Mouse (Mus musculus) limb, embryonic 11.5 days (tissue): ENCODE results near the gene Fance. TPM values are rescaled to one million over a fixed set of nuclear protein-coding genes. Genes with fewer than 3 reads are reported as not detected.
A peak's percentile ranks its signal among the peaks of the same experiment; 100 is the strongest.
"Not testable (repeated sequence)": the region's sequence is repeated elsewhere in the genome, so short reads cannot be mapped to it uniquely, and the experiment has no call there.

Experiments
- ATAC-seq: fragments of 200-750 bp; cut with Nextera tagmentation; 2 replicates; pipeline ENCODE4 v1.8.0; 2017; ENCODE audit warnings: low read depth; ENCODE audit not compliant: insufficient number of reproducible peaks, low FRiP score, low TSS enrichment
- DNase-seq: peaks from one replicate; pipeline ENCODE4 v3.0.0-alpha.2; 2015; ENCODE audit warnings: low spot score
- H3K27ac ChIP-seq: fragments of 300-500 bp; sonication (generic); replicated peaks from 2 replicates; pipeline ENCODE4 v1.5.1; 2014; ENCODE audit warnings: low read depth, mild to moderate bottlenecking, low read length
- H3K27me3 ChIP-seq: fragments of 300-500 bp; sonication (generic); 2 replicates; pipeline ENCODE4 v1.6.1; 2014; ENCODE audit warnings: mild to moderate bottlenecking, low read length, mixed read lengths; ENCODE audit not compliant: control insufficient read depth, insufficient read depth
- H3K36me3 ChIP-seq: fragments of 300-500 bp; sonication (generic); 2 replicates; pipeline ENCODE4 v1.6.1; 2014; ENCODE audit warnings: mild to moderate bottlenecking, low read length, moderate library complexity, mixed read lengths; ENCODE audit not compliant: control insufficient read depth, insufficient read depth
- H3K4me1 ChIP-seq: fragments of 300-500 bp; sonication (generic); 2 replicates; pipeline ENCODE4 v1.6.1; 2014; ENCODE audit warnings: low read length, mixed read lengths; ENCODE audit not compliant: control insufficient read depth, insufficient read depth
- H3K4me2 ChIP-seq: fragments of 300-500 bp; sonication (generic); 2 replicates; pipeline ENCODE4 v1.6.1; 2014; ENCODE audit warnings: low read depth, mild to moderate bottlenecking, moderate library complexity; ENCODE audit not compliant: severe bottlenecking
- H3K4me3 ChIP-seq: fragments of 300-500 bp; sonication (generic); 2 replicates; pipeline ENCODE4 v1.5.1; 2014; ENCODE audit warnings: low read depth, low read length
- H3K9ac ChIP-seq: fragments of 300-500 bp; sonication (generic); 2 replicates; pipeline ENCODE4 v1.6.1; 2014; ENCODE audit warnings: mild to moderate bottlenecking, low read length
- H3K9me3 ChIP-seq: fragments of 300-500 bp; sonication (generic); 2 replicates; pipeline ENCODE4 v1.6.1; 2016; ENCODE audit warnings: low read length; ENCODE audit not compliant: control insufficient read depth
- WGBS: fragments of 180-500 bp; shearing (Covaris S2); extraction: QIAGEN DNeasy Blood & Tissue Kit; methylation state at CpG from one replicate; pipeline ENCODE4 v1.1.7; 2014; 5-methylcytosine and 5-hydroxymethylcytosine counted together
- polyA plus RNA-seq: library from polyadenylated mRNA; unstranded; fragments of >200 nt; fragmentation: Nextera tagmentation; extraction: Ambion mirVana; gene quantifications from 2 replicates; pipeline ENCODE4 v1.2.1, GENCODE M21; 2014

The Fance gene
- polyA plus RNA-seq, 1 experiment from 2014 or later, result 29.4 TPM

DNA sequence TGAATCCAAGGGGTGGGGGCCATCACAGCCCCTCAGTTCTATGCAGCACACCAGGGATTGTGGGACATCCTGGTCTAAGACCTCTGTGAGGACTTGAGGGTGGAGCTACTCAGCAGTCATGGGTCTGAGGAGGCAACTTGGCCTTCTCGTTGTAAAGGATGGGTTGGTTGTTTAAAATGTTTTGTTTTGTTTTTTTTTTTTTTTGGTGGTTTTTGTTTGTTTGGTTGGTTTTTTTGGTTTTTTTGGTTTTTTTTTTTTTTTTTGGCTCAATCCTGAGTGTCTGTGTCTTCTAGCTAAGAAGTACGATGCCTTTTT lies 16.9 kb downstream of the Fance start:
- peak overlapping the region; percentile 75 for H3K4me2 ChIP-seq
- ATAC-seq, result no peak
- DNase-seq, result no peak
- H3K27me3 ChIP-seq, result no peaks in the 10 kb centered on the region
- H3K9ac ChIP-seq, result peak overlapping the region; percentile 24; the same call in 1 of the 2 replicates
- H3K9me3 ChIP-seq, result no peaks in the 10 kb centered on the region
- WGBS, result 53% methylated on average over 2 of the region's 2 CpGs
- peaks cover 49% of the 10 kb centered on the region for H3K4me1 ChIP-seq
- peaks cover 14% of the 10 kb centered on the region for H3K36me3 ChIP-seq
- H3K4me3 ChIP-seq, result peak overlapping the region; percentile 97
- 0 out of 2 replicates have a peak overlapping the region, but pooled peaks have one; percentile 30 for H3K27ac ChIP-seq

DNA sequence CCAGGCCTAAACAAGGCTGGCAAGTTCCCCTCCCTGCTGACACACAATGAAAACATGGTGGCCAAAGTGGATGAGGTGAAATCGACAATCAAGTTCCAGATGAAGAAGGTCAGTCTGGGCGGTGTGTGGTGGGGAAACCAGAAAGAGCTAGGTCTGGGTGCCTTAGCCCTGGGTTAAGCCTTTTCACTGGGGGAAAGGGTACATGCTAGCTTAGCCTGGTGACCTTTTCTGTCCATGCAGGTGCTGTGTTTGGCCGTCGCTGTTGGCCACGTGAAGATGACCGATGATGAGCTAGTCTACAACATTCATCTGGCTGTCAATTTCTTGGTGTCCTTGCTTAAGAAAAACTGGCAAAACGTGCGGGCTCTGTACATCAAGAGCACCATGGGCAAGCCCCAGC lies 17.3 kb downstream of the Fance start:
- Histone ChIP-seq H3K36me3 (peaks cover 14% of the 10 kb centered on the region), H3K4me1 (peaks cover 49% of the 10 kb centered on the region)
- DNase-seq, H3K4me2 ChIP-seq, H3K9me3 ChIP-seq, H3K4me3 ChIP-seq, ATAC-seq, H3K9ac ChIP-seq, H3K27me3 ChIP-seq, H3K27ac ChIP-seq: not testable (repeated sequence)
- WGBS, result 72% methylated on average over 6 of the region's 8 CpGs

DNA sequence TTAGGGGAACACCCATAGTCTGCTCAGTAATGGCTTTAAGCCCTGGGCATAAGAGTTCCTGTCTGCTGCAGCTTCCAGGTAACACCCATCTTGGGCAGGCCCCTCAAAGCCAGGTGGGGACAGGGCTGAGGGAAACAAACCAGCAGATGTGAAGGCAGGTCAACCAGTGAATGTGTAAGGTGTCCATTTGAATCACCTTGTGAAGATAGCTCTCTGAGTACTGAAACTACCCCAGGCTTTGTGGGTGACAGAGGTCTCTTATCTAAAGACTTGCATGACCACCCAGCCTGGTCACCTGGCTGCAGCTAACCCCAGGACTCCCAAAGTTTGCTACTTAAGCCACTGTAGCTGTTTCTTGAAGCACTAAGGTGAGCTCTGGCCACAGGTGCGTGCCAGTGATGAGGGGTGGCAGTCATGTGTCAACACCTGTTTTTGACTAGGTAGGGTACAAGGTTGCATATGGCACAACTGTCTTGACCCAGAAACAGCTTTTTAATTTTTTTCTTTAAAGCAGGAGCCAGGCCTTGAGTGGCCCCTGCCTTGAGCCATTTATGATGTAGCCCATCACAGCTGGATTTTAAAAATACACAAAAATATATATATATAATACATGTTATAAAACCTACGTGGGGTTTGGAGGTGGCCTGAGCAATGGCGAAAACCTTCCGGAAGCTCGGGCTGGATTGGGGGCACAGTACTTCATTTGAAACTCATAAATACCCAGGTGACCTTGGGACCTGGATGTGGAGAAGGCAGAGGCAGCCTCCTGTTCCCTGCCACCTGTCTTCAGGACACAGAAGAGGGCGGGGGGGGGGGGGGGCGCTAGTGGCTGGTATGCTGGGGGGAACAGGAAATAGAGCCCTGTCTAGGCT lies 18.2 kb downstream of the Fance start:
- Histone ChIP-seq H3K27me3 (no peaks in the 10 kb centered on the region), H3K4me1 (peaks cover 49% of the 10 kb centered on the region), H3K27ac (peak overlapping the region; percentile 36; the same call in 1 of the 2 replicates), H3K4me3 (no peak overlapping the region), H3K9me3 (no peaks in the 10 kb centered on the region), H3K36me3 (peaks cover 14% of the 10 kb centered on the region), H3K9ac (no peak overlapping the region), H3K4me2 (no peak overlapping the region)
- 20% methylated on average over 5 of the region's 7 CpGs for WGBS
- ATAC-seq (no peak), DNase-seq (peak; percentile 55)

DNA sequence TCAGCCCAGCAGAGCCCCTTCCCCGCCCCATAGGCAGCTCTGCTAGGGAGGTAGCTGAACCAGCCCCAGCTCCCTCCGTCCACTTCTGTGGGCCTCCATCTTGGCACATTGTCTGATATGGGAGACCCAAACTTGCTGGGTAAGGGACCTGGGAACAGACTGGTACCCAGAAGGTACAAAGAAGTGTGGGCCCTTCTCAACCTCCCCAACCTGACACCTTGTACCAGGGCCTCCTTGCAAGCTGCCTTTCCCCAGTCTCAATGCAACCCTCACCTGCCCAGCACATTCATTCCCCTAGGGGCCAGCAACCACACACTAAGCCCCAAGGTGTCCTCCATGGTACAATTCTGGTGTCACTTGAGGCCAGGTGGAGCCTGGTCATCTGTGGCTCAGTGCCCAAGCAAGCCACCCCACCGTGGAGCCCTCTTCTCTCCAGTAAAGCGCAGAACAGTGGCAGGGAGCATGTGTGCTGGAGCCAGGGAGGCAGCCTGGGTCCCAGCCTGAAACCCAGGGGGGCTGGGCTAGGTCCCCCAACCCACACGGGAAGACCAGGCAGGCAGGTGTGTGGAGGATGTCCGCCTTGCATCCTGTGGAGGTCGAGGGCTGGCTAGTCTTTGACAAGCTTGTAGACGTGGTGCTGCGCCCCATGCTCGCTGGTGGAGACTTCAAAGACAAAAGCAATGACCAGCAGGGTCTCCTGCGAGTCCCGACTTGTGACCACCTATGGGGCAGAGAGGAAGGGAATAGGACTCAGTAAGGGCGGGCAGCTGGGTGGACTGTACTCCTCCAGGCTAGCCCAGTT lies 19.0 kb downstream of the Fance start:
- Histone ChIP-seq H3K36me3 (peaks cover 15% of the 10 kb centered on the region), H3K4me3 (no peak overlapping the region), H3K4me1 (peaks cover 48% of the 10 kb centered on the region), H3K4me2 (0 out of 2 replicates have a peak overlapping the region, but pooled peaks have one; percentile 2), H3K9me3 (peaks cover under 1% of the 10 kb centered on the region; the same call in 1 of the 2 replicates), H3K27ac (peak overlapping the region; percentile 36; the same call in 1 of the 2 replicates), H3K27me3 (no peaks in the 10 kb centered on the region), H3K9ac (peak overlapping the region; percentile 34; the same call in 1 of the 2 replicates)
- ATAC-seq (no peak), DNase-seq (peak; percentile 43)
- WGBS, result 44% methylated on average over 13 of the region's 13 CpGs

DNA sequence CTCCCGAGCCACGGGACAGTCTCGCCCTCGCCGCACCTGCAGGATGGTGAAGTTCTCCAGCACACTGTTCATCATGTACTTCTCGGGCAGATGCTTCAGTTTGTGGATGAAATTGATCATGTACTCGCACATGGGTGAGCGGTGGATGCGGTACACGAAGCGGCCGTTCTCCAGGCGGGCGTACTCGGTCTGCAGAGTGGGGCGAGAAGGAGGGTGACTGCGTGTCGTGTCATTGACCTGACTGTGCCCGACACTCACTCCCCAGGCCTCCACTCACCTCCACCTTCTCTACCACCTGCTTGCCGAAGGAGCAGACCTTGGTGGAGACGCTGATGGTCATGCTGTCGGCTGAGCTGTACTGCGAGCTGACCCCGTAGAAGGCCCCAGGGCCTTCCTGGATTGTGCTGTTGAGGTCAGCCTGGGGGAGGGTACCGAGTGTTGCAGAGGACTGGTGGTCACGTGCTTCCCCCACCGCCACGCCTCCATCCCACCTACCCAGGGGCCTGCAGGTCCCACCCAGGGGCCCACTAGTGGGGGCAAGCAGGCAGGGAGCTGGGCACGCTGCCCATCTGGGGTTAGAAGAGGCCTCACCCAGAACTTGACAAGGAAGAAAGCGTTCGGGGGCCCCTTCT lies 19.7 kb downstream of the Fance start:
- Histone ChIP-seq H3K9me3 (peaks cover 2% of the 10 kb centered on the region; the same call in 1 of the 2 replicates), H3K4me3 (no peak overlapping the region), H3K36me3 (peaks cover 19% of the 10 kb centered on the region), H3K9ac (0 out of 2 replicates have a peak overlapping the region, but pooled peaks have one; percentile 17), H3K4me1 (peaks cover 43% of the 10 kb centered on the region), H3K4me2 (0 out of 2 replicates have a peak overlapping the region, but pooled peaks have one; percentile 2), H3K27ac (no peak overlapping the region), H3K27me3 (no peaks in the 10 kb centered on the region)
- peak; percentile 51 for DNase-seq
- no peak for ATAC-seq
- WGBS, result 54% methylated on average over 31 of the region's 31 CpGs

DNA sequence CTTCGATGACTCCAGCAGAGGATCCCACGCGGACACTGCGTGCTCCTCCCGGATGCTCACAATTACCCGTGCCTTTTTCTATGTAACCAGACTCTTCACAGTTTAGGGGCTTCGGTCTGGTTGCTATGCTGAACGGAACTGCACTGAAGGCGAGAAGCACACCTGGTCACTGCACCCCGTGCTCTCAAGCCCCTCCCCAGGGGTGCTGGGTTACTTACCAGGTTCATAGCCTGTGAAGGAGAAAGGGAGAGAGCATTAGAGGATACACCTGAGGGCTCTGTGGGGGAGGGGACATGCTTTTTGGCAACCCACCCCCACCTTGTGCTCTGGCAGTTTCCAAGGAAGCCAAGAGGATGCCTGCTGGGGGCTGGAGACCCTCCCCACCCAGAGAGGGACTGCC lies 21.9 kb downstream of the Fance start:
- H3K36me3 ChIP-seq, result peaks cover 17% of the 10 kb centered on the region
- peaks cover 2% of the 10 kb centered on the region; the same call in 1 of the 2 replicates for H3K9me3 ChIP-seq
- H3K27me3 ChIP-seq, result no peaks in the 10 kb centered on the region
- ATAC-seq (no peak), DNase-seq (no peak)
- no peak overlapping the region for H3K9ac ChIP-seq
- WGBS, result 67% methylated on average over 10 of the region's 10 CpGs
- H3K27ac ChIP-seq, result no peak overlapping the region
- no peak overlapping the region for H3K4me3 ChIP-seq
- peaks cover 35% of the 10 kb centered on the region for H3K4me1 ChIP-seq
- H3K4me2 ChIP-seq, result no peak overlapping the region

DNA sequence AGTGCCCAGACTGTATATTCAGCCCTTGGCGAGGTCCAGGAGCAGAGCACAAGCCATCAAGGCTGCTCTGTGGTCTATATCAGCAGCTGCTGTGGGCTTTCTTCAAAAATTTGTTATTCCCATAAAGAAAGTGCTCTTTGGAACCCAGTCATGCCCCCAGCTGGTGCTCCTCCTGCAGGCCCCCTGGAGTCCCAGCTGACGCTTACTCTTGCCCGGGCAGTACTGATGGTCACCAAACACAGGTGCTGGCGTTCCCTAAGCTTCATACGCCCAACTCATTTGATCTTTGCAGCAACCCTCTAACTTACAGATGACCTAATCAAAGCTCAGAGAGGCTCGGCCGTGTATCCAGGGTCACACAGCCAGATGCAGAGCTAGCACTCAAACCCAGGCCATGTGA lies 24.2 kb downstream of the Fance start:
- DNase-seq, result no peak
- no peak overlapping the region for H3K4me3 ChIP-seq
- peaks cover 13% of the 10 kb centered on the region for H3K36me3 ChIP-seq
- peaks cover 34% of the 10 kb centered on the region for H3K4me1 ChIP-seq
- WGBS, result 95% methylated on average over 7 of the region's 7 CpGs
- H3K4me2 ChIP-seq, result no peak overlapping the region
- H3K9me3 ChIP-seq, result peaks cover 2% of the 10 kb centered on the region; the same call in 1 of the 2 replicates
- ATAC-seq, result no peak
- H3K27me3 ChIP-seq, result no peaks in the 10 kb centered on the region
- H3K9ac ChIP-seq, result no peak overlapping the region
- H3K27ac ChIP-seq, result no peak overlapping the region

DNA sequence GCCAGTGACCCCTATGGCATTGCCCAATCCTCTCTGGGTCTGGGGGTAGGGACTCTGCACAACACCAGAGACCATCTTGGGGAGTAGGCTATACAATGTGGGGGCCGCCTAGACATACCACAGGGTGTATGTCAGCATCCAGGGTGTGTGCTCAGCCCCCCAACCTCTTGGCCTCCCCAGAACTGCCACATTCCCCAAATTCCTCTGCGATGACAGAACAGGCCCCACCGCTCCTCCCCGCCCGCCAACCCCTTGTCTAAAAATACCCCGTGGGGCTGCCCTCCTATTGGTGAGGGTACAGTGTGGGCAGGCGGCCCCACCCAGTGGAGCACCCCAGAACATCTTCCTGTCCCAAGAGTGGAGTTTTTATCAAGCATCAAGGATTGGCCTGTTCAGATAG lies 27.3 kb downstream of the Fance start:
- Histone ChIP-seq H3K4me2 (peak overlapping the region; percentile 27; the same call in 1 of the 2 replicates), H3K4me1 (peaks cover 42% of the 10 kb centered on the region), H3K27me3 (no peaks in the 10 kb centered on the region), H3K9me3 (peaks cover 2% of the 10 kb centered on the region; the same call in 1 of the 2 replicates), H3K27ac (0 out of 2 replicates have a peak overlapping the region, but pooled peaks have one; percentile 42), H3K9ac (no peak overlapping the region), H3K36me3 (peaks cover 12% of the 10 kb centered on the region), H3K4me3 (no peak overlapping the region)
- ATAC-seq (no peak), DNase-seq (no peak)
- 75% methylated on average over 7 of the region's 7 CpGs for WGBS
